In genomic region chr5:66376589-66377270, GRCm38 (mm10) we compare ENCODE assay signal across 16 mouse cellular contexts.
DNase-seq lines count a peak whose midpoint lies in the region; ATAC-seq lines count a peak whose summit lies in the region.
"Had no signal": no experiment of that assay in that cellular context is flagged by ENCODE, and none has a peak within 500 bp of the region (broad histone marks: within the 10 kb centered on the region; RNA-seq: fewer than 3 reads in every experiment).

No protein-coding gene starts in this region.

- no peak for DNase-seq in frontal cortex, postnatal 25 days (ENCODE audit: low spot score in 2 of 2)
- DNase-seq in 3T3-L1 (ENCODE audit: low read depth, low spot score), result peak; percentile 78
- DNase-seq in adrenal gland, adult 2 months, result peak; percentile 80
- DNase-seq in layer of hippocampus, adult 9-10 months (ENCODE audit: low spot score), result no peak
- no peak for DNase-seq in spleen, postnatal 4 days (ENCODE audit: low spot score in 2 of 2)
- DNase-seq in left cerebral cortex, adult 9 months (ENCODE audit: low spot score in 2 of 2), result no peak
- DNase-seq: cerebellum, postnatal 14 days; gastrocnemius, postnatal 10 days; heart, postnatal 10 days; liver, embryonic 13.5 days; right cerebral cortex, postnatal 14 days; thymus, postnatal 4 days had no signal

- ATAC-seq in frontal cortex, adult (ENCODE audit: low TSS enrichment), result peak; percentile 83
- ATAC-seq in common myeloid progenitor, adult 5-6 weeks (replicated peaks; ENCODE audit: low read depth, poor library complexity, severe bottlenecking), result peak; percentile 54
- ATAC-seq: forebrain, embryonic 15.5 days; intestine, embryonic 15.5 days had no signal

Comparison
In these comparisons a context has a peak if more than half of its experiments do, and no peak if none do; other contexts are left out.
1. DNase-seq: peak in 3T3-L1 (single experiment) and adrenal gland, adult 2 months (single experiment); none in frontal cortex, postnatal 25 days (0 of 2), layer of hippocampus, adult 9-10 months (single experiment), spleen, postnatal 4 days (0 of 2) and left cerebral cortex, adult 9 months (0 of 2).